Mouse (Mus musculus) heart, embryonic 10.5 days (tissue): ENCODE measurements at regions not wholly inside any gene's neighbourhood (a gene's known extent, or its start where the extent isn't known, plus 50 kb on each side); places are given as distances from the start of the nearest gene placed in this dataset.

ENCODE experiments used
- DNase-seq: peaks from one replicate; pipeline ENCODE4 v3.0.0-alpha.2; 2017; ENCODE audit warnings: low spot score
- H3K27ac ChIP-seq: fragments of 300-500 bp; sonication (generic); 2 replicates; pipeline ENCODE4 v1.5.1; 2016; ENCODE audit warnings: mild to moderate bottlenecking
- H3K27me3 ChIP-seq: fragments of 300-500 bp; sonication (generic); 2 replicates; pipeline ENCODE4 v1.6.1; 2016; ENCODE audit warnings: mild to moderate bottlenecking; ENCODE audit not compliant: poor library complexity, insufficient read depth, severe bottlenecking
- H3K36me3 ChIP-seq: fragments of 300-500 bp; sonication (generic); 2 replicates; pipeline ENCODE4 v1.6.1; 2016; ENCODE audit warnings: mild to moderate bottlenecking, moderate library complexity
- H3K4me1 ChIP-seq: fragments of 300-500 bp; sonication (generic); 2 replicates; pipeline ENCODE4 v1.6.1; 2016; ENCODE audit warnings: mild to moderate bottlenecking
- H3K4me3 ChIP-seq: fragments of 300-500 bp; sonication (generic); 2 replicates; pipeline ENCODE4 v1.5.1; 2016; ENCODE audit warnings: mild to moderate bottlenecking, moderate library complexity
- H3K9me3 ChIP-seq: fragments of 300-500 bp; sonication (generic); 2 replicates; pipeline ENCODE4 v1.6.1; 2016; ENCODE audit warnings: mild to moderate bottlenecking, moderate library complexity
- WGBS: fragments of 180-500 bp; shearing (Covaris S2); methylation state at CpG from one replicate; pipeline ENCODE4 v1.1.7; 2016; 5-methylcytosine and 5-hydroxymethylcytosine counted together

- no peak for DNase-seq
- 55% methylated on average over 5 of the region's 5 CpGs for WGBS
- Histone ChIP-seq H3K4me3 (no peak overlapping the region), H3K4me1 (peaks cover 9% of the 10 kb centered on the region), H3K27me3 (0 out of 2 replicates have a peak, but pooled peaks cover 9% of the 10 kb centered on the region), H3K36me3 (no peaks in the 10 kb centered on the region), H3K27ac (no peak overlapping the region), H3K9me3 (no peaks in the 10 kb centered on the region)
These were observed 94.0 kb downstream of the Ackr3 start for GRCm38 (mm10) chr1:90297751-90298150.

- no peak for DNase-seq
- H3K27me3 ChIP-seq, result 0 out of 2 replicates have a peak, but pooled peaks cover 4% of the 10 kb centered on the region
- peaks cover 12% of the 10 kb centered on the region for H3K4me1 ChIP-seq
- H3K9me3 ChIP-seq, result no peaks in the 10 kb centered on the region
- H3K27ac ChIP-seq, result no peak overlapping the region
- 71% methylated on average over 10 of the region's 10 CpGs for WGBS
- H3K4me3 ChIP-seq, result no peak overlapping the region
- H3K36me3 ChIP-seq, result no peaks in the 10 kb centered on the region
These were observed 96.4 kb downstream of the Ackr3 start for GRCm38 (mm10) chr1:90300229-90300628.

GRCm38 (mm10) chr1:90304331-90304730 lies 100.6 kb downstream of the Ackr3 start:
- no peaks in the 10 kb centered on the region for H3K27me3 ChIP-seq

GRCm38 (mm10) chr1:90311016-90311415 lies 107.2 kb downstream of the Ackr3 start:
- no peaks in the 10 kb centered on the region for H3K9me3 ChIP-seq
- no peak overlapping the region for H3K27ac ChIP-seq
- 80% methylated on average over 3 of the region's 3 CpGs for WGBS
- H3K4me1 ChIP-seq, result no peaks in the 10 kb centered on the region
- H3K36me3 ChIP-seq, result no peaks in the 10 kb centered on the region
- H3K27me3 ChIP-seq, result peaks cover 4% of the 10 kb centered on the region; the same call in 1 of the 2 replicates
- H3K4me3 ChIP-seq, result no peak overlapping the region
- DNase-seq, result no peak

More at GRCm38 (mm10) chr1:90304331-90304730, 100.6 kb downstream of the Ackr3 start:
- peaks cover 6% of the 10 kb centered on the region; the same call in 1 of the 2 replicates for H3K4me1 ChIP-seq
- 57% methylated on average over 7 of the region's 7 CpGs for WGBS
- no peak for DNase-seq
- H3K36me3 ChIP-seq, result no peaks in the 10 kb centered on the region
- no peak overlapping the region for H3K4me3 ChIP-seq
- 0 out of 2 replicates have a peak overlapping the region, but pooled peaks have one; percentile 6 for H3K27ac ChIP-seq
- no peaks in the 10 kb centered on the region for H3K9me3 ChIP-seq

GRCm38 (mm10) chr1:90311649-90312442 lies 108.1 kb downstream of the Ackr3 start:
- Histone ChIP-seq H3K36me3 (no peaks in the 10 kb centered on the region), H3K4me1 (no peaks in the 10 kb centered on the region), H3K27me3 (peaks cover 4% of the 10 kb centered on the region; the same call in 1 of the 2 replicates), H3K4me3 (no peak overlapping the region), H3K27ac (no peak overlapping the region), H3K9me3 (no peaks in the 10 kb centered on the region)
- WGBS, result 74% methylated on average over 8 of the region's 8 CpGs
- DNase-seq, result no peak

- H3K9me3 ChIP-seq, result no peaks in the 10 kb centered on the region
- no peaks in the 10 kb centered on the region for H3K4me1 ChIP-seq
- DNase-seq, result no peak
- H3K36me3 ChIP-seq, result no peaks in the 10 kb centered on the region
- peaks cover 4% of the 10 kb centered on the region; the same call in 1 of the 2 replicates for H3K27me3 ChIP-seq
- 87% methylated on average over 12 of the region's 12 CpGs for WGBS
- H3K4me3 ChIP-seq, result no peak overlapping the region
- H3K27ac ChIP-seq, result no peak overlapping the region
These were observed 110.1 kb downstream of the Ackr3 start for GRCm38 (mm10) chr1:90313750-90314359.

GRCm38 (mm10) chr1:90317902-90318301 lies 114.1 kb downstream of the Ackr3 start:
- Histone ChIP-seq H3K27ac (no peak overlapping the region), H3K9me3 (no peaks in the 10 kb centered on the region), H3K36me3 (no peaks in the 10 kb centered on the region), H3K27me3 (no peaks in the 10 kb centered on the region; the same call in 1 of the 2 replicates), H3K4me3 (no peak overlapping the region), H3K4me1 (no peaks in the 10 kb centered on the region)
- DNase-seq, result no peak
- WGBS, result 81% methylated on average over 6 of the region's 6 CpGs

GRCm38 (mm10) chr1:90318502-90318901 lies 114.7 kb downstream of the Ackr3 start:
- 81% methylated on average over 9 of the region's 9 CpGs for WGBS
- no peak for DNase-seq
- Histone ChIP-seq H3K27me3 (no peaks in the 10 kb centered on the region; the same call in 1 of the 2 replicates), H3K9me3 (no peaks in the 10 kb centered on the region), H3K36me3 (no peaks in the 10 kb centered on the region), H3K4me1 (no peaks in the 10 kb centered on the region), H3K27ac (no peak overlapping the region), H3K4me3 (no peak overlapping the region)

- H3K27ac ChIP-seq, result no peak overlapping the region
- H3K27me3 ChIP-seq, result no peaks in the 10 kb centered on the region; the same call in 1 of the 2 replicates
- no peaks in the 10 kb centered on the region for H3K9me3 ChIP-seq
- H3K4me3 ChIP-seq, result no peak overlapping the region
- no peaks in the 10 kb centered on the region for H3K4me1 ChIP-seq
- no peaks in the 10 kb centered on the region for H3K36me3 ChIP-seq
- DNase-seq, result no peak
- 72% methylated on average over 9 of the region's 9 CpGs for WGBS
These were observed 116.7 kb downstream of the Ackr3 start for GRCm38 (mm10) chr1:90320518-90320917.

GRCm38 (mm10) chr1:90321501-90321900 lies 117.7 kb downstream of the Ackr3 start:
- WGBS, result 76% methylated on average over 8 of the region's 8 CpGs

GRCm38 (mm10) chr1:90327237-90327636 lies 123.5 kb downstream of the Ackr3 start:
- no peaks in the 10 kb centered on the region for H3K9me3 ChIP-seq
- H3K4me1 ChIP-seq, result no peaks in the 10 kb centered on the region
- DNase-seq, result no peak
- no peak overlapping the region for H3K4me3 ChIP-seq
- no peak overlapping the region for H3K27ac ChIP-seq
- WGBS, result 69% methylated on average over 6 of the region's 6 CpGs
- peaks cover 4% of the 10 kb centered on the region; the same call in 1 of the 2 replicates for H3K27me3 ChIP-seq
- H3K36me3 ChIP-seq, result no peaks in the 10 kb centered on the region

More at GRCm38 (mm10) chr1:90321501-90321900, 117.7 kb downstream of the Ackr3 start:
- Histone ChIP-seq H3K27ac (no peak overlapping the region), H3K27me3 (peaks cover 4% of the 10 kb centered on the region; the same call in 1 of the 2 replicates), H3K4me1 (no peaks in the 10 kb centered on the region), H3K4me3 (no peak overlapping the region), H3K9me3 (no peaks in the 10 kb centered on the region), H3K36me3 (no peaks in the 10 kb centered on the region)
- DNase-seq, result no peak

- WGBS, result 86% methylated on average over 4 of the region's 4 CpGs
- Histone ChIP-seq H3K9me3 (no peaks in the 10 kb centered on the region), H3K4me3 (no peak overlapping the region), H3K27me3 (no peaks in the 10 kb centered on the region), H3K4me1 (peaks cover 9% of the 10 kb centered on the region; the same call in 1 of the 2 replicates), H3K36me3 (no peaks in the 10 kb centered on the region), H3K27ac (no peak overlapping the region)
- no peak for DNase-seq
These were observed 128.8 kb downstream of the Ackr3 start for GRCm38 (mm10) chr1:90332531-90332930.
